Mouse (Mus musculus): Measurements from ENCODE around the gene Gpatch2. TPM values are rescaled to one million over a fixed set of nuclear protein-coding genes. Genes with fewer than 3 reads are reported as not detected.

Gpatch2 gene
- total RNA-seq, 2 experiments from 2014 or later: 22.9 to 26.3 TPM

DNA sequence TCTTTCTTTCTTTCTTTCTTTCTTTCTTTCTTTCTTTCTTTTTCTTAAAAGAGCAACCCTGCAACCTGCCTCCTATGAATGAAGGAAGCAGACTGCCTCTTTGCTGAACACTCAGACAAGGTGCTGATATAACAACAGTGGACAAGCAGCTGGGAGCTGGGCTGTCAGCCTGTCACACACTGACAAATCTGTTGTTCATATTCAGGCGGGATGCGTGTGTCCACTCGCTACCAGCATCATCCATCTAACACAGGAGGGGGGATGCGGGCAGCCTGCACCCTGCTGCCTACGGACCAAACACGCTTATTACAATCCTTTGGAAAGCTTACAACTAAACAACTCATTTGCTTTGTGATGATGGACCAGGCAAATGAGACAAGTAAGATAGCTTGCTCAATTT, 158.2 kb downstream of the Gpatch2 start:
- DNase-seq: no peak

DNA sequence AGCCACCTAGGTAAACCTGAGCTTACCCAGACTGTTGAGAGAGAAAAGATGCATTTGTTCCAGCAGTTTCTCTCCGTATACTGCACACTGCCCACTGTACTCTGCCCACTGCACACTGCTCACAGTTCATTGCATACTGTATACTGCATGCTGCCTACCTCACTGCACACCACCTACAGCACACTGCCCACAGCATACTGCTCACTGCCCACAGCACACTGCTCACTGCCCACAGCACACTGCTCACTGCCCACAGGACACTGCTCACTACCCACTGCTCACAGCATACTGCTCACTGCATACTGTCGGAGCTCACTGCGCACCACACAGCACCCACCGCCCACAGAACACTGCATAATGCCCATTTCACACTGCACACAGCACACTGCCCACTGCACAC, 159.1 kb downstream of the Gpatch2 start:
- no peak for DNase-seq

DNA sequence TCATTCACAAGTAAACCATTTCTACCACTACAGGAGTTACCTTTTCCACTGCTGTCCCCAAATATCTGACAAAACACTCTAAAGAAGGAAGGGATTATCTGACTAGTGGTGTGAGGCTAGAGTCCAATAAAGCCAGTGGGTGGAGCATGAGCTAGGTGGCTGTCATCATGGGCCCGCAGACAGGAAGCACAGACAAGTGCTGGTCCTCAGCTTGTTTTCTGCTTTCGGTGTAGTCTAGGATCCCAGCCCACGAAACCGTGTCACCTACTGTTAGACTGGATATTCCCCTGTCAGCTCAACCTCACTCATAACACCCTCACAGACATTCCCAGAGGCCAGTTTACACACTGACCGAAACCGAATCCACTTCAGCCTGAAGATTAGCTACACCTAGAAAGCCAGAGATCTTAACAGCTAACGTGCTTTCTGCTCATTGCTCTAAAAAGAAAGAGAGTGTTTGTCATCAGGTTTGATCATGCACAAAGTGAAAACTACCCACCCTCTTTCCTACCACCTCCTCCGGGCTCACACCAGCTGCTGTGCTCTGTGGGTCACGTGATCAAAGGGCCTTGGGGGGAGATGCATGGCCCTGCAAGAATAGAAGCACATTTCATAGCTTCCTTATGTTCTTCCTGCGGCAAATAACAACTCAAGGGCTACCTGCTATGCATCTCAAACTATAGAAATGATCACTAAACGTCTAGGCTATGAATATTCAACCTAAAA, 161.8 kb downstream of the Gpatch2 start:
- no peak for DNase-seq

DNA sequence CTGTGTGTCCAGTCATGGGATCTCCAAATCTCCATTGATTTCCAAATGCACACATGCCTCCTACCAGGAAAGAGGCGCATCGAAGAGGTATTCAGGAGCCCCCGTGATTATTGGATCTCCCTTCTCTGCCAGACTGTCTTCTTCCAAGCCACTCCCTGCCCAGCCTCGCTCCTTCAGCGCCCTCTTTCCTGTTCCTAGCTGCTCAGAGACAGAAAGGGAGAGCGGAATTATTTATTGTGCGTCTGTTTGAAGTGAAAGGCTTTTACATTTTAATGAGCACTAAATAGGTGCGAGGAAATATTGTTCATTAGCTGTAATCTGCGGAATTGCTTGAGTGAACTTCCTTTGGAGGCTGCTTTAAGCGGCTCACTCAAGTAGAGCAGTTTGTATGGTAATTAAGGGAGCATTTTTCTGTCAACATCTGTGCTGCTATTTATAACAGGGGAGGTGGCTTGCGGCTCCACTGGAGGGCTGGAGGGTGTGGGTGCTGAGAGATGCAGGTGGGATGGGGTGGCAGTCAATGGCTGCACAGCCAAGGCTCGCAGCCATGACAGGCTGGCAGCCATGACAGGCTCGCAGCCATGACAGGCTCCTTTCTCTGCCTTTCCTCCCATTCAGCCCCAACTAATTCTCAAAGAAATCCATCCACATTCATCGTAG, 162.7 kb downstream of the Gpatch2 start:
- no peak for DNase-seq

DNA sequence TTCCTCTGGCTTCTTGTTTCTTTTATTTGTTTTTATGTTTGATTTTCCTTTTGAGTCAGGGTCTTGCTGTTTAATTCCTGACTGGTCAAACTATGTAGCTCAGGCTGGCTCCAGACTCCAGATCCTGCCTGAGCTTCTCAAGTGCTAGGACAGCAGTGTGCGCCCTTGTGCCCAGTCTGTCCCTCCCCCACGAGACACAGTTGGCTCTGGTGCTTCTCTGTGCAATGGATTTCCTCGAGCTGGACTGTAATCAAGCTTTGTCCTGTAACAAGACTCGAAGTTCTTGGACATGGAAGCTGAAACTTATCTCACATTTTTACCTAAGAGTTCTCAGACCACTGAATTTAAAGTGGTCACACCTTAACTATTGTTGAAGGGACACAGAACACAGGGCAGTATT, 174.2 kb downstream of the Gpatch2 start:
- DNase-seq: peak; percentile 3 to 17

DNA sequence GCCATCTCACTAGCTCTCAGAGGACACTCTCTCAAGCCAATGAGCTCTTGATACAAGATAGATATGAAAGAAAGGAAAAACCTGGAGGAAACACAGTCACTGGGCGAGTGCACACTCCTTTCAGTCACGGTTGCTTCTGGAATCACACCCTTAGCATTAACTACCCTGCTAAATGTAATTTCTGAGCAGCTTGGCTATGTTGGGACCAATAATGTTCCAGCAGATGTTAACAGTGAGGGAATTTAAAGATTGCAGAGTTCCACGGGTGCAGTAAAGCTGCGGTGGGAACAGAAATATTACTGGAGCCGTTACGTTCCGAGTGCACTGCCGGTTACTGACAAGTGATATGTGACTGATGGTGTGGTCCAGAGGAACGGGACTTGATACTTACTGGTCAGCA, 185.5 kb downstream of the Gpatch2 start:
- no peak for DNase-seq

Other genes with a start within 250 kb of the Gpatch2 start
- not detected for gene D1Pas1, start 248.1 kb upstream of the Gpatch2 start, total RNA-seq (2021)
- under 1 TPM; 0.60 to 0.82 TPM for gene Spata17, start within 50 bp of the Gpatch2 start, total RNA-seq (2021)

Measured in adrenal gland, postnatal 36 days (tissue).